Mouse (Mus musculus) macrophage (primary cell): ENCODE results near the gene Pik3r2. TPM values are rescaled to one million over a fixed set of nuclear protein-coding genes. Genes with fewer than 3 reads are reported as not detected.

Experiments
- H3K27ac ChIP-seq: fragments of 350-480 bp; formaldehyde crosslinking; 2 replicates; pipeline ENCODE4 v1.9.0; 2021
- H3K36me3 ChIP-seq: fragments of 350-480 bp; formaldehyde crosslinking; 2 replicates; pipeline ENCODE4 v1.9.0; 2021; ENCODE audit errors: inconsistent target
- H3K4me3 ChIP-seq: fragments of 350-480 bp; formaldehyde crosslinking; 2 replicates; pipeline ENCODE4 v1.9.0; 2021; ENCODE audit errors: inconsistent target
- H3K79me2 ChIP-seq: fragments of 350-480 bp; formaldehyde crosslinking; 2 replicates; pipeline ENCODE4 v1.9.0; 2021; ENCODE audit errors: inconsistent target
- WGBS: methylation state at CpG from one replicate; pipeline ENCODE4 v1.1.7; 2026; ENCODE audit warnings: inconsistent platforms; ENCODE audit not compliant: missing documents; 5-methylcytosine and 5-hydroxymethylcytosine counted together
- polyA plus RNA-seq: library from polyadenylated mRNA; stranded (reverse); fragments of 250-400 nt; gene quantifications from 3 replicates; pipeline ENCODE4 v1.2.4, GENCODE M21; 2018; ENCODE audit warnings: inconsistent platforms

The Pik3r2 gene
- polyA plus RNA-seq, 1 experiment from 2014 or later = 23.3 TPM

GRCm38 (mm10) chr8:70738211-70738610, 38.3 kb downstream of the Pik3r2 start:
- 47% methylated on average over 3 of the region's 3 CpGs for WGBS
- H3K4me3 ChIP-seq = no peak overlapping the region
- H3K27ac ChIP-seq = no peak overlapping the region

GRCm38 (mm10) chr8:70737705-70738104, 38.8 kb downstream of the Pik3r2 start:
- Histone ChIP-seq H3K36me3 (no peaks in the 10 kb centered on the region), H3K4me3 (no peak overlapping the region), H3K79me2 (no peaks in the 10 kb centered on the region), H3K27ac (no peak overlapping the region)
- 73% methylated on average over 5 of the region's 5 CpGs for WGBS

More at GRCm38 (mm10) chr8:70738211-70738610, 38.3 kb downstream of the Pik3r2 start:
- no peaks in the 10 kb centered on the region for H3K36me3 ChIP-seq
- no peaks in the 10 kb centered on the region for H3K79me2 ChIP-seq

GRCm38 (mm10) chr8:70730956-70731355, 45.6 kb downstream of the Pik3r2 start:
- Histone ChIP-seq H3K4me3 (no peak overlapping the region), H3K79me2 (no peaks in the 10 kb centered on the region), H3K36me3 (no peaks in the 10 kb centered on the region), H3K27ac (no peak overlapping the region)
- WGBS = 68% methylated on average over 4 of the region's 4 CpGs

GRCm38 (mm10) chr8:70729808-70730475, 46.6 kb downstream of the Pik3r2 start:
- WGBS = 4% methylated on average over 31 of the region's 34 CpGs
- H3K4me3 ChIP-seq = no peak overlapping the region
- no peak overlapping the region for H3K27ac ChIP-seq

GRCm38 (mm10) chr8:70726721-70727120, 49.8 kb downstream of the Pik3r2 start:
- WGBS = 36% methylated on average over 11 of the region's 11 CpGs

More at GRCm38 (mm10) chr8:70729808-70730475, 46.6 kb downstream of the Pik3r2 start:
- Histone ChIP-seq H3K36me3 (no peaks in the 10 kb centered on the region), H3K79me2 (no peaks in the 10 kb centered on the region)

GRCm38 (mm10) chr8:70725792-70726447, 50.6 kb downstream of the Pik3r2 start:
- Histone ChIP-seq H3K4me3 (no peak overlapping the region), H3K36me3 (no peaks in the 10 kb centered on the region), H3K27ac (no peak overlapping the region), H3K79me2 (no peaks in the 10 kb centered on the region)
- WGBS = 50% methylated on average over 14 of the region's 14 CpGs

More at GRCm38 (mm10) chr8:70726721-70727120, 49.8 kb downstream of the Pik3r2 start:
- no peaks in the 10 kb centered on the region for H3K79me2 ChIP-seq
- no peak overlapping the region for H3K27ac ChIP-seq
- no peak overlapping the region for H3K4me3 ChIP-seq
- no peaks in the 10 kb centered on the region for H3K36me3 ChIP-seq

DNA sequence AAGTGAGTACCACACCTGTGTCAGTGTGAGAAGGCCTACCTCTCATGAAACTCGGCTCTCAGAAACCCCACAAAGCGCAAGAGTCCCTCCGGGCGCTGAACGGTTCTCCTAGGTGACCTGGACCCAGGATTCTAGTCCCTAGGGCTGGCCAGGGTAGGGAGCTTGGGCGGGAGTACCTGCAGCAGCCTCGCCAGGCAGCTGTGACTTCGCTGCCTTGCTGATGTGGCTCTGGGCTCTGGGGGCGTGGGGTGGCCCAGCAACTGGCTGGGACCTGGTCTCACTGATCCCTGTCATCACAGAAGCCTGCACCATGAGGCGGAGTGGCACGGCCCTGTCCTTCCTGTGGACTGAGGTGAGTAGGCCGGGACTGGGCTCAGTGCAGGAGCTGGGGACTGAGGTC, 52.3 kb downstream of the Pik3r2 start:
- no peak overlapping the region for H3K4me3 ChIP-seq
- 92% methylated on average over 11 of the region's 12 CpGs for WGBS
- H3K36me3 ChIP-seq = no peaks in the 10 kb centered on the region
- no peak overlapping the region for H3K27ac ChIP-seq
- no peaks in the 10 kb centered on the region for H3K79me2 ChIP-seq

- WGBS = 92% methylated on average over 6 of the region's 7 CpGs
- Histone ChIP-seq H3K27ac (no peak within 1 kb of the TSS), H3K79me2 (no peaks in the 10 kb centered on the region), H3K36me3 (no peaks in the 10 kb centered on the region), H3K4me3 (no peak within 1 kb of the TSS)
Observed at GRCm38 (mm10) chr8:70723486-70724210, 52.9 kb downstream of the Pik3r2 start, which contains the start of gene Pde4c. Gene Pde4c, plus strand, starts transcription at chr8:70723720.

- Histone ChIP-seq H3K27ac (no peak overlapping the region), H3K79me2 (no peaks in the 10 kb centered on the region), H3K4me3 (no peak overlapping the region), H3K36me3 (no peaks in the 10 kb centered on the region)
- WGBS = 97% methylated on average over 8 of the region's 8 CpGs
Observed at GRCm38 (mm10) chr8:70721601-70722000, 54.9 kb downstream of the Pik3r2 start.

DNA sequence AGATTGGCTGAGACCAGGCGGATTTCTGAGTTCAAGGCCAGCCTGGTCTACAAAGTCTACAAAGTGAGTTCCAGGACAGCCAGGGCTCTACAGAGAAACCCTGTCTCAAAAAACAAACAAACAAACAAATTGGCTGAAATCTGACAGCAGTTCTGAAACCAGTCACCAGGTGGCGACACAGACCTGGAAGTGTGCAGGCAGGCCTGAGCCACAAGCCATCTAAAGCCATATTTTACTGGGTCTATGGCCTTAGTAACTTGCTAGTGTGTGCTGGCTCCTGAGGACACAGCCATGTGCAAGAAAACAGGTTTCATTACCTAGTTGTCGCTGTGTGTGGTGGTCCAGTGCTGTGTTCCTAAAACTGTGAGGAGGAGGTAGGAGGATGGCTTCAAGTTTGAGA, 55.8 kb downstream of the Pik3r2 start:
- Histone ChIP-seq H3K79me2 (no peaks in the 10 kb centered on the region), H3K36me3 (no peaks in the 10 kb centered on the region), H3K4me3 (no peak overlapping the region), H3K27ac (no peak overlapping the region)
- WGBS = 0% methylated on average over 3 of the region's 3 CpGs

- H3K27ac ChIP-seq = peak overlapping the region; percentile 51
- H3K4me3 ChIP-seq = no peak overlapping the region
- H3K79me2 ChIP-seq = no peaks in the 10 kb centered on the region
- no peaks in the 10 kb centered on the region for H3K36me3 ChIP-seq
- 22% methylated on average over 9 of the region's 9 CpGs for WGBS
Observed at GRCm38 (mm10) chr8:70719796-70720270, 56.7 kb downstream of the Pik3r2 start.

- Histone ChIP-seq H3K4me3 (no peak within 1 kb of the TSS), H3K79me2 (no peaks in the 10 kb centered on the region), H3K36me3 (no peaks in the 10 kb centered on the region), H3K27ac (0 out of 2 replicates have a peak within 1 kb of the TSS, but pooled peaks have one; percentile 51)
- WGBS = 3% methylated on average over 18 of the region's 19 CpGs
Observed at GRCm38 (mm10) chr8:70718297-70718696, 58.2 kb downstream of the Pik3r2 start, which contains the start of gene Gm3336. Gene Gm3336, plus strand, starts transcription at chr8:70718543.
